Mouse (Mus musculus): Measurements from ENCODE around the gene Pld2. TPM values are rescaled to one million over a fixed set of nuclear protein-coding genes. Genes with fewer than 3 reads are reported as not detected.
"Not testable (repeated sequence)": the region's sequence is repeated elsewhere in the genome, so short reads cannot be mapped to it uniquely, and the experiment has no call there.

The Pld2 gene
- polyA plus RNA-seq, 1 experiment = 19.7 TPM

GRCm38 (mm10) chr11:70511825-70512224 lies 28.0 kb upstream of the Pld2 start:
- H3K27ac ChIP-seq (ENCODE audit: insufficient read depth, low read length) = no peak overlapping the region
- no peak overlapping the region for H3K4me3 ChIP-seq (ENCODE audit: insufficient read depth, low read length)
- H3K4me1 ChIP-seq (ENCODE audit: control insufficient read depth, insufficient read depth, low read length) = no peaks in the 10 kb centered on the region
- TF ChIP-seq CTCF (IDR thresholded peaks at IDR 0.05; ENCODE audit: borderline replicate concordance, insufficient read depth, low read length) (no peak), POLR2A (IDR thresholded peaks at IDR 0.05; ENCODE audit: low read depth, low read length) (no peak)

GRCm38 (mm10) chr11:70512709-70513342 lies 27.0 kb upstream of the Pld2 start:
- Histone ChIP-seq H3K27ac (ENCODE audit: insufficient read depth, low read length) (no peak overlapping the region), H3K4me1 (ENCODE audit: control insufficient read depth, insufficient read depth, low read length) (no peaks in the 10 kb centered on the region), H3K4me3 (ENCODE audit: insufficient read depth, low read length) (no peak overlapping the region)
- TF ChIP-seq CTCF (IDR thresholded peaks at IDR 0.05; ENCODE audit: borderline replicate concordance, insufficient read depth, low read length) = no peak

GRCm38 (mm10) chr11:70513520-70513919 lies 26.3 kb upstream of the Pld2 start:
- no peak overlapping the region for H3K27ac ChIP-seq (ENCODE audit: insufficient read depth, low read length)
- no peak for TF ChIP-seq POLR2A (IDR thresholded peaks at IDR 0.05; ENCODE audit: low read depth, low read length)
- TF ChIP-seq CTCF (IDR thresholded peaks at IDR 0.05; ENCODE audit: borderline replicate concordance, insufficient read depth, low read length) = no peak
- H3K4me1 ChIP-seq (ENCODE audit: control insufficient read depth, insufficient read depth, low read length) = no peaks in the 10 kb centered on the region
- H3K4me3 ChIP-seq (ENCODE audit: insufficient read depth, low read length) = no peak overlapping the region

GRCm38 (mm10) chr11:70514288-70514687 lies 25.6 kb upstream of the Pld2 start, which contains the start of gene Vmo1:
Gene Vmo1, minus strand, starts transcription at chr11:70514616.
- TF ChIP-seq POLR2A (IDR thresholded peaks at IDR 0.05; ENCODE audit: low read depth, low read length) = no peak
- no peaks in the 10 kb centered on the region for H3K4me1 ChIP-seq (ENCODE audit: control insufficient read depth, insufficient read depth, low read length)
- H3K27ac ChIP-seq (ENCODE audit: insufficient read depth, low read length) = no peak within 1 kb of the TSS
- H3K4me3 ChIP-seq (ENCODE audit: insufficient read depth, low read length) = no peak within 1 kb of the TSS

GRCm38 (mm10) chr11:70516352-70516751 lies 23.5 kb upstream of the Pld2 start:
- Histone ChIP-seq H3K4me1 (ENCODE audit: control insufficient read depth, insufficient read depth, low read length) (no peaks in the 10 kb centered on the region), H3K27ac (ENCODE audit: insufficient read depth, low read length) (no peak overlapping the region)
- TF ChIP-seq CTCF (IDR thresholded peaks at IDR 0.05; ENCODE audit: borderline replicate concordance, insufficient read depth, low read length) (no peak), POLR2A (IDR thresholded peaks at IDR 0.05; ENCODE audit: low read depth, low read length) (no peak)

GRCm38 (mm10) chr11:70518436-70518835 lies 21.4 kb upstream of the Pld2 start:
- Histone ChIP-seq H3K4me3 (ENCODE audit: insufficient read depth, low read length) (no peak overlapping the region), H3K27ac (ENCODE audit: insufficient read depth, low read length) (no peak overlapping the region), H3K4me1 (ENCODE audit: control insufficient read depth, insufficient read depth, low read length) (no peaks in the 10 kb centered on the region)
- TF ChIP-seq POLR2A (IDR thresholded peaks at IDR 0.05; ENCODE audit: low read depth, low read length) (no peak), CTCF (IDR thresholded peaks at IDR 0.05; ENCODE audit: borderline replicate concordance, insufficient read depth, low read length) (no peak)

More at GRCm38 (mm10) chr11:70516352-70516751, 23.5 kb upstream of the Pld2 start:
- H3K4me3 ChIP-seq (ENCODE audit: insufficient read depth, low read length) = no peak overlapping the region

- Histone ChIP-seq H3K4me1 (ENCODE audit: control insufficient read depth, insufficient read depth, low read length) (no peaks in the 10 kb centered on the region), H3K27ac (ENCODE audit: insufficient read depth, low read length) (no peak within 1 kb of the TSS), H3K4me3 (ENCODE audit: insufficient read depth, low read length) (no peak within 1 kb of the TSS)
- TF ChIP-seq POLR2A (IDR thresholded peaks at IDR 0.05; ENCODE audit: low read depth, low read length) (no peak), CTCF (IDR thresholded peaks at IDR 0.05; ENCODE audit: borderline replicate concordance, insufficient read depth, low read length) (no peak)
Observed at GRCm38 (mm10) chr11:70518923-70519322, 20.9 kb upstream of the Pld2 start, which contains the start of gene Gltpd2. Gene Gltpd2, plus strand, starts transcription at chr11:70519196.

GRCm38 (mm10) chr11:70520178-70520769 lies 19.6 kb upstream of the Pld2 start:
- H3K4me1 ChIP-seq (ENCODE audit: control insufficient read depth, insufficient read depth, low read length) = no peaks in the 10 kb centered on the region
- H3K4me3 ChIP-seq (ENCODE audit: insufficient read depth, low read length) = no peak overlapping the region
- no peak overlapping the region for H3K27ac ChIP-seq (ENCODE audit: insufficient read depth, low read length)
- TF ChIP-seq POLR2A (IDR thresholded peaks at IDR 0.05; ENCODE audit: low read depth, low read length) (peak; percentile 35; the same call in 1 of the 2 replicates), CTCF (IDR thresholded peaks at IDR 0.05; ENCODE audit: borderline replicate concordance, insufficient read depth, low read length) (peak; percentile 6; the same call in 1 of the 2 replicates)

GRCm38 (mm10) chr11:70523306-70523989 lies 16.4 kb upstream of the Pld2 start:
- H3K27ac ChIP-seq (ENCODE audit: insufficient read depth, low read length); H3K4me3 ChIP-seq (ENCODE audit: insufficient read depth, low read length); H3K4me1 ChIP-seq (ENCODE audit: control insufficient read depth, insufficient read depth, low read length): not testable (repeated sequence)

GRCm38 (mm10) chr11:70524782-70525181 lies 15.1 kb upstream of the Pld2 start:
- Histone ChIP-seq H3K27ac (ENCODE audit: insufficient read depth, low read length) (no peak overlapping the region), H3K4me3 (ENCODE audit: insufficient read depth, low read length) (0 out of 2 replicates have a peak overlapping the region, but pooled peaks have one; percentile 12), H3K4me1 (ENCODE audit: control insufficient read depth, insufficient read depth, low read length) (0 out of 2 replicates have a peak, but pooled peaks cover 5% of the 10 kb centered on the region)
- TF ChIP-seq POLR2A (IDR thresholded peaks at IDR 0.05; ENCODE audit: low read depth, low read length) = no peak; the same call in 1 of the 2 replicates
- TF ChIP-seq CTCF (IDR thresholded peaks at IDR 0.05; ENCODE audit: borderline replicate concordance, insufficient read depth, low read length) = no peak

Measured in embryonic fibroblast, embryonic 13.5 days (primary cell).